Mouse (Mus musculus) heart, adult 9 months (tissue): ENCODE measurements around the gene Nckipsd.

ENCODE experiments used
- DNase-seq, 2 experiments: peaks; one replicate each; pipeline ENCODE4 v3.0.0; 2022; ENCODE audit warnings: low spot score in 2 of 2

Nckipsd gene

GRCm38 (mm10) chr9:108799564-108799963 lies 8.6 kb upstream of the Nckipsd start:
- DNase-seq = no peak

DNA sequence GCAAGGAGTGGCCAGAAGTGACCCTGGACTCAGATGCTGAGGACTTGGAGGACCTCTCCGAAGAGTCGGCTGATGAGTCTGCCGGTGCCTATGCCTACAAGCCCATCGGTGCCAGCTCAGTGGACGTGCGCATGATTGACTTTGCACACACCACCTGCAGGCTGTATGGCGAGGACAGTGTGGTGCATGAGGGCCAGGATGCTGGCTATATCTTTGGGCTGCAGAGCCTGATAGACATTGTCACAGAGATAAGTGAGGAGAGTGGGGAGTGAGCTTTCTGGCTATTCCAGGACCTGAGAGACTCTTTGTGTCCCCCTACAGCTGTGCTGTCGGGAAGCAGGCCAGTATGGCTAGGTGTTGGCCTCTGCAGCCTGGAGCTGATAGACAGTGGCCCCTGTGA lies 2.4 kb upstream of the Nckipsd start:
- no peak for DNase-seq

GRCm38 (mm10) chr9:108806379-108806778 lies 1.8 kb upstream of the Nckipsd start:
- no peak for DNase-seq

GRCm38 (mm10) chr9:108806831-108807230 lies 1.3 kb upstream of the Nckipsd start:
- peak; percentile 56 to 59 for DNase-seq

DNA sequence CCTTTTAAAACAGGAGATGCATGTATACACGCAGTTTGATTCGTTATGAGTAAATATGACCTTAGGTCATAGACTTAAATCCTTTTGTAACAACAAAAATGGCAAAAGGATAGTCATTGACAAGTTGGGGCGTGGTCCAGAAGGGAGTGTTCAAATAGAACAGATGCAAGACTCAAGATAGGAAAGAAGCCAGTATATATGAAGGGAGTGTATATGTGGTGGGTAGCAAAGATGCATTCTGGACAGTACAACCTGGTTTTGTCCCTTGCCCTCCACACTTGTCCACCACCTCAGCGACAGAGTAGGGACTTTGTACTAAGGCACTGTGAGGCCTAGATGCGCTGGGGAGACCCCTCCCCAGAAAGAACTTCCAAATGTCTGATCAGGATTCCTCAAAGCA lies 494 bp upstream of the Nckipsd start:
- DNase-seq = no peak

DNA sequence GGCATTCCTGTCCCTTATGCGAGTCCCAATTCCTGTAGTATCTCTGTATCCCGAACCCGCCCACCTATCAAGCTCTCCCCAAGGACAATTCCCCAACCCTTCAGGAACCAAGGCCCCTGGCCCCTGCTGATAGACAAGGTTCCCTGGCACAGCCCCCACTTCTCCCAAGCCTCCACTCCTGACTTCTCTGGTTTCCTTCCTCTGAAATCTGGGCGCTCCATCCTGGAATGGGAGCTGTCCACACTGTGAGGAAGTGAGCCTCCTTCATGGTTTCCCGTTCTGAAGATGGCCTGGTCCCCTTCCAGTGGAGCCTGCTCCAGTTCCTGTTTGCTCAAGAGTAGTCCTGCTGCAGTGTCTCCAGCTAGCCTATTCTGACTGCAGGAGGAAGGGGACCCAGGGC lies 1.0 kb downstream of the Nckipsd start:
- DNase-seq = peak in 1 of 2 experiments; percentile 61

- no peak for DNase-seq
Measured at GRCm38 (mm10) chr9:108809723-108810122, 1.6 kb downstream of the Nckipsd start.

DNA sequence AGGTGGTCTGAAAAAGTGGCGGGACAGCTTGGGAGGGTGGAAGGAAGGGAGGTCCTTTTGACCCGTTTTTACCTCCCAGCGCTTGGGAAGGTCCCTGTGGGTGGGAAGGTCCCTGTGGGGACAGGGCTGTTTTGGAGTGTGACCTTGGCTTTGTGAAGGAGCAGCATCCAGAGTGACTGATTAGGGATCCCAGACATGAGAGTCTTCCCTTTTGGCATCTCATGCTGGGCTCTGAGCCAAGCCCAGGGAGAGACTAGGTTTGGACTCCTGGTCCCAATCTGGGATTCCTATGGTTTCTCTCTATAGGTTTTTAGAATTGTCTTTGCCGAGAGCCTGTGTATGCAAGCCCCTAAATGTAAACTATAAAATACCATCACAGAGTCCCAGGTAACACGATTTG lies 2.3 kb downstream of the Nckipsd start:
- DNase-seq = no peak

DNA sequence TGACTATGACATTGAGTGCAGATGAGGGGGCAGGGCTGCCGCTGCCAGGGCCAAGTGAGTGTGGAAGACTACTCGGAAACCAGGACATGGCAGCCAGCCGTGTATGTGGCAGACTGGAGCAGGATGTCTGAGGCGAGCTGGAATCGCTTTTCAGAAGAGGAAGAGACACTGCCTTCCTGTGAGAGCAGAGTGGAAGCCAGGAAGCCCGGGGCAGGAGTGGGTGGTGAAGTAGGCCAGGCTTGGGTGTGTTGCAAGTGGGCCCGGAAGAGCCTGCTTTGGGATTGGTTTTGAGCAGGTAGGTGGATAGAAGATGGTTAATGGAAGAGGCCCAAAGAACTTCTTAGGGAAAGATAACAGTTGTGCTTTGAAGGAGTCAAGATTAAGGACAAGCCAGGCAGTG lies 7.4 kb downstream of the Nckipsd start:
- DNase-seq = no peak

DNA sequence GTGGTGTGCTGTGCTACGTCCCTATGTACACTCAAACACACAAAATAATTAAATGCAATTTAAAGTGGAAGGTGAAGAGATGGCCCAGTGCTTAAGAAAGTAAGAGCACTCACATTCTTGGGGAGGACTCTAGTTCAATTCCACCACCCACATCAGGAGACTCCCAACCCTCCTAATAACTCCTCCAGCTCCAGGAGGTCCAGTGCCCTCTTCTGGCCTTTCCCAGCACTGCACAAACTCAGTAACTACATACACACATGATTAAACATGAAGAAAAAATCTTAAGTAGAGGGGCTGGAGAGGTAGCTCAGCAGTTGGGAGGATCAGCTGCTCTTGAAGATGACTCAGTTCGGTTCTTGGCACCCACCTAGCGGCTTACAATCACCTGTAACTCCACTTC lies 11.3 kb downstream of the Nckipsd start:
- DNase-seq = peak in 1 of 2 experiments; percentile 32

- no peak for DNase-seq
Measured at GRCm38 (mm10) chr9:108820077-108820476, 11.9 kb downstream of the Nckipsd start.

- no peak for DNase-seq
Measured at GRCm38 (mm10) chr9:108824144-108824685, 16.0 kb downstream of the Nckipsd start.

- DNase-seq = no peak
Measured at GRCm38 (mm10) chr9:108824755-108825413, 16.7 kb downstream of the Nckipsd start.

DNA sequence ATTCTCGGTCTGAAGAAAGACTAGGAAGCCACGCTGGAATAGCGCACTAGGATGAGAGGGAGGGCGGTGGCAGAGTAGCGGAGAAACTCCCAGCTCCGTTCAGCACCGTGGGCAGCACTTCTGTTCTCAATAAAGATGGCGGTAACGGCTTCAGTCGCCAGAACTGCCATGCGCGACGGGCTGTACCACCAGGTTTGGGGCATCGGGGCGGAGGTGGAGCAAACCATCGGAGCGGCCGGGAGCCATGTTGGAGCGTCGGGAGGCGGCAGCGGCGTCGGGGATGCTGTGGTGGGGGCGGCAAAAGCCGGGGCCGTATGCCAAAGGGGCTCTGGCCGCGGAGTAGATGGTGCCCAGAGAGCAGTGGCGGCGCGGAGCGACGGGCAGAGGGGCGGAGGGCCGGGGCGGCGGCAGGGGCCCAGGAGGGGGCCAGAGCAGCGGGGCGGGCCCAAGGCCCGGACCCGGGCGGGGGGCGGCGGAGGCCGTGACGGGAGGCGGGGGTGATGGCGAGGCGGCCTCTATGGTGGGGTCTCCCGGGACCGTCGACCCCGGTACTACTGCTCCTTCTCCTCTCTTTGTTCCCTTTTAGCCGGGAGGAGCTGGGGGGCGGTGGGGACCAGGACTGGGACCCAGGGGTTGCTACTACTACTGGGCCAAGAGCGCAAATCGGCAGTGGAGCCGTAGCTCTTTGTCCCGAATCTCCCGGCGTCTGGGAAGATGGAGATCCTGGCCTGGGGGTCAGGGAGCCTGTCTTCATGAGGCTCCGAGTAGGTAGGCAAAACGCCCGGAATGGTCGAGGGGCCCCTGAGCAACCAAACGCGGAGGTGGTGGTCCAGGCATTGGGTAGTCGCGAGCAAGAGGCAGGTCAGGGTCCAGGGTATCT lies 17.9 kb downstream of the Nckipsd start, which contains the start of gene Celsr3:
Celsr3 (plus strand) TSS at position 501 of the 880 bp plus-strand sequence.
- no peak for DNase-seq

GRCm38 (mm10) chr9:108826700-108827340 lies 18.7 kb downstream of the Nckipsd start:
- DNase-seq = peak; percentile 51 to 66

- no peak for DNase-seq
Measured at GRCm38 (mm10) chr9:108827454-108827853, 19.3 kb downstream of the Nckipsd start.

DNA sequence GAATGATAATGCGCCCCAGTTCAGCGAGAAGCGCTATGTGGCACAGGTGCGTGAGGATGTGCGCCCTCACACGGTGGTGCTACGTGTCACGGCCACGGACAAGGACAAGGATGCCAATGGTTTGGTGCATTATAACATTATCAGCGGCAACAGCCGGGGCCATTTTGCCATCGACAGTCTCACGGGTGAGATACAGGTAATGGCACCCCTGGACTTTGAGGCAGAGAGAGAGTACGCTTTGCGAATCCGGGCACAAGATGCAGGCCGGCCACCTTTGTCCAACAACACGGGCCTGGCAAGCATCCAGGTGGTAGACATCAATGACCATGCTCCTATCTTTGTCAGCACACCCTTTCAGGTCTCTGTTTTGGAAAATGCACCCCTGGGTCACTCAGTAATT lies 19.7 kb downstream of the Nckipsd start:
- no peak for DNase-seq

- no peak for DNase-seq
Measured at GRCm38 (mm10) chr9:108831637-108832036, 23.5 kb downstream of the Nckipsd start.

- DNase-seq = peak; percentile 83 to 86
Measured at GRCm38 (mm10) chr9:108832390-108833108, 24.4 kb downstream of the Nckipsd start.

- DNase-seq = peak; percentile 44 to 51
Measured at GRCm38 (mm10) chr9:108842989-108843388, 34.8 kb downstream of the Nckipsd start.

DNA sequence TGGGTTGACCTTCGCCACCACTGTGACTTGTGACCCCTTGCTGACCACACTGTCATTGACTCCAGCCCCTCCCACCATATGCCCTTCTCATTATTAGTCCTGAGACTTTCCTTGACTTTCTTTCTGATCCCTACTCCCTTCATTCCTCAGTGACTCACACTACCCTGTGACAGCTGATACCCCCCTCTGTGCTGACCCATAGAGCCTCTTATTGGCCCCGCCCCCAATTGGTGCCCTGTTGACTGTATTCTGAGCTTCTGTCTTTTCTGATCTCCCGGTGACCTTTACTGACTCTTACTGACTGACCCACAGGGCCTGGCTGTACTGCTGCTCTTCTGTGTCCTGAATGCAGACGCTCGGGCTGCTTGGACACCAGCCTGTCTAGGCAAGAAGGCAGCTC lies 37.2 kb downstream of the Nckipsd start:
- DNase-seq = no peak

DNA sequence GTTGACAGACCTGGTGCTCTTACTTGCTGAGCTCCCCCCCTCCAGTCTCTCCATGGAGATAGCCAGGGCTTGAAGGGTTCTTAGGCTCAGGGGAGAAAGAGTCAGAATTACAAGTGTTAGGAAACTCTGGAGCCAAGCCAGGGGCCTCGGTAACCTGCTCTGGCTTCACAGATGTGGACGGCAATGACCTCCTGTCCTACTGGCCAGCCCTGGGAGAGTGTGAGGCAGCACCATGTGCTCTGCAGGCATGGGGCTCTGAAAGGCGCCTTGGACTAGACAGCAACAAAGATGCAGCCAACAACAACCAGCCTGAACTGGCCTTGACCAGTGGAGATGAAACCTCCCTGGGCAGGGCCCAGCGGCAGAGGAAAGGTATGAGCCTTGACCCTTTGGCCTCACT lies 39.2 kb downstream of the Nckipsd start:
- no peak for DNase-seq
